16 mouse cellular contexts compared by ENCODE assay signal in genomic region chr16:31303276-31303675, GRCm38 (mm10). TPM values are rescaled to one million over a fixed set of nuclear protein-coding genes. Genes with fewer than 3 reads are reported as not detected.
DNase-seq lines count a peak whose midpoint lies in the region; ATAC-seq and TF ChIP-seq lines count a peak whose summit lies in the region.
"Had no signal": no experiment of that assay in that cellular context is flagged by ENCODE, and none has a peak within 500 bp of the region (broad histone marks: within the 10 kb centered on the region; RNA-seq: fewer than 3 reads in every experiment).

No protein-coding gene starts in this region.

- no peak for TF ChIP-seq EP300 in lung, postnatal 0 days (IDR thresholded peaks at IDR 0.05)

- intact Hi-C loops in gastrocnemius, postnatal 14 days (cut with DNase I; ENCODE audit: low total_unique reads) = no loop called here

- no peaks in the 10 kb centered on the region for H3K9me3 ChIP-seq in midbrain, postnatal 0 days (ENCODE audit: low read length)
- no peaks in the 10 kb centered on the region for H3K9me3 ChIP-seq in midbrain, embryonic 10.5 days (replicated peaks)
- H3K9me3 ChIP-seq in lung, postnatal 0 days (ENCODE audit: low read length) = no peaks in the 10 kb centered on the region
- H3K9me3 ChIP-seq: hindbrain, embryonic 12.5 days; limb, embryonic 13.5 days had no signal

- no peak overlapping the region for H3K4me2 ChIP-seq in midbrain, postnatal 0 days (ENCODE audit: low read depth, low read length, poor library complexity, severe bottlenecking)
- no peak overlapping the region for H3K4me2 ChIP-seq in lung, postnatal 0 days (replicated peaks; ENCODE audit: low read depth, low read length)
- H3K4me2 ChIP-seq: hindbrain, embryonic 12.5 days; limb, embryonic 13.5 days had no signal

- no peak overlapping the region for H3K4me3 ChIP-seq in midbrain, postnatal 0 days (ENCODE audit: low read depth, low read length)
- H3K4me3 ChIP-seq in midbrain, embryonic 10.5 days = no peak overlapping the region
- no peak overlapping the region for H3K4me3 ChIP-seq in lung, postnatal 0 days (ENCODE audit: low read depth, low read length)
- H3K4me3 ChIP-seq: hindbrain, embryonic 12.5 days; limb, embryonic 13.5 days; myocyte had no signal

- H3K27ac ChIP-seq in midbrain, postnatal 0 days (ENCODE audit: low read depth, low read length) = no peak overlapping the region
- H3K27ac ChIP-seq in midbrain, embryonic 10.5 days (replicated peaks) = no peak overlapping the region
- H3K27ac ChIP-seq in lung, postnatal 0 days (ENCODE audit: low read length) = no peak overlapping the region
- H3K27ac ChIP-seq: hindbrain, embryonic 12.5 days; limb, embryonic 13.5 days had no signal

- no peaks in the 10 kb centered on the region for H3K36me3 ChIP-seq in midbrain, postnatal 0 days (ENCODE audit: insufficient read depth, low read length)
- H3K36me3 ChIP-seq in midbrain, embryonic 10.5 days = no peaks in the 10 kb centered on the region
- H3K36me3 ChIP-seq in lung, postnatal 0 days (ENCODE audit: insufficient read depth, low read length) = no peaks in the 10 kb centered on the region
- H3K36me3 ChIP-seq: hindbrain, embryonic 12.5 days; limb, embryonic 13.5 days had no signal

- WGBS in midbrain, postnatal 0 days = 64% methylated on average over 10 of the region's 10 CpGs
- WGBS in midbrain, embryonic 10.5 days = 76% methylated on average over 10 of the region's 10 CpGs
- 64% methylated on average over 10 of the region's 10 CpGs for WGBS in lung, postnatal 0 days

- no peak overlapping the region for H3K9ac ChIP-seq in midbrain, postnatal 0 days (replicated peaks; ENCODE audit: low read length, poor library complexity, severe bottlenecking)
- no peak overlapping the region for H3K9ac ChIP-seq in lung, postnatal 0 days (replicated peaks; ENCODE audit: low read depth)
- H3K9ac ChIP-seq: hindbrain, embryonic 12.5 days; limb, embryonic 13.5 days had no signal

- no peaks in the 10 kb centered on the region for H3K27me3 ChIP-seq in midbrain, postnatal 0 days (ENCODE audit: insufficient read depth, low read length)
- H3K27me3 ChIP-seq in midbrain, embryonic 10.5 days (ENCODE audit: low read depth, poor library complexity, severe bottlenecking) = no peaks in the 10 kb centered on the region
- no peaks in the 10 kb centered on the region for H3K27me3 ChIP-seq in lung, postnatal 0 days (replicated peaks; ENCODE audit: insufficient read depth, low read length)
- H3K27me3 ChIP-seq: hindbrain, embryonic 12.5 days; limb, embryonic 13.5 days had no signal

- DNase-seq in midbrain, postnatal 0 days (ENCODE audit: low spot score) = peak; percentile 22
- DNase-seq in midbrain, embryonic 10.5 days (ENCODE audit: low spot score) = no peak
- peak; percentile 48 for DNase-seq in adipocyte (ENCODE audit: low spot score)
- peak; percentile 71 for DNase-seq in gastrocnemius, postnatal 14 days
- peak; percentile 85 for DNase-seq in skeletal muscle tissue, adult 2 months (ENCODE audit: low read depth, low spot score)
- DNase-seq in layer of hippocampus, adult 9-11 months = no peak
- DNase-seq in lung, postnatal 0 days (ENCODE audit: low spot score) = no peak
- DNase-seq: adrenal gland, postnatal 14 days; cerebellum, adult 2 months; lung, postnatal 4 days; right cerebral cortex, postnatal 14 days; thymus, adult 18-20 months had no signal

- no peak for ATAC-seq in midbrain, postnatal 0 days (ENCODE audit: low FRiP score)
- no peak for ATAC-seq in lung, postnatal 0 days

- no peaks in the 10 kb centered on the region; the same call in none of the 2 replicates for H3K4me1 ChIP-seq in midbrain, postnatal 0 days (ENCODE audit: insufficient read depth, low read length)
- H3K4me1 ChIP-seq in midbrain, embryonic 10.5 days = peaks cover 31% of the 10 kb centered on the region
- H3K4me1 ChIP-seq in lung, postnatal 0 days (ENCODE audit: insufficient read depth, low read depth, low read length) = no peaks in the 10 kb centered on the region

- TF ChIP-seq CTCF in midbrain, postnatal 0 days (IDR thresholded peaks at IDR 0.05) = no peak
- no peak for TF ChIP-seq CTCF in lung, postnatal 0 days (IDR thresholded peaks at IDR 0.05)

RNA-seq across cellular contexts. Expression of gene Apod, which starts 11.3 kb away (rescaled TPM):
- total RNA-seq in midbrain, postnatal 0 days (2014; rRNA removed) = 79.0 and 97.3 TPM in 2 replicates
- 226 and 252 TPM in 2 replicates for polyA plus RNA-seq in midbrain, postnatal 0 days (2015; fragmentation: Nextera tagmentation; extraction: Ambion mirVana)
- polyA plus RNA-seq in midbrain, embryonic 10.5 days (2016; fragmentation: Nextera tagmentation; extraction: Ambion mirVana) = 17.4 and 29.0 TPM in 2 replicates
- total RNA-seq in gastrocnemius, postnatal 14 days (2021) = 10 to 100 TPM; 11.1 to 24.4 TPM
- polyA plus RNA-seq in lung, postnatal 0 days (2015; fragmentation: Nextera tagmentation; extraction: Ambion mirVana) = 0.96 and 2.1 TPM in 2 replicates
- total RNA-seq: MEL had no signal

RNA-seq across cellular contexts. Expression of gene Ppp1r2, which starts 28.2 kb away (rescaled TPM):
- total RNA-seq in midbrain, postnatal 0 days (2014; rRNA removed) = 63.2 and 73.3 TPM in 2 replicates
- 98.8 and 101 TPM in 2 replicates for polyA plus RNA-seq in midbrain, postnatal 0 days (2015; fragmentation: Nextera tagmentation; extraction: Ambion mirVana)
- 96.7 and 101 TPM in 2 replicates for polyA plus RNA-seq in midbrain, embryonic 10.5 days (2016; fragmentation: Nextera tagmentation; extraction: Ambion mirVana)
- total RNA-seq in gastrocnemius, postnatal 14 days (2021) = 10 to 100 TPM; 71.6 to 76.0 TPM
- polyA plus RNA-seq in lung, postnatal 0 days (2015; fragmentation: Nextera tagmentation; extraction: Ambion mirVana) = 143 and 160 TPM in 2 replicates

Comparison
In these comparisons a context has a peak if more than half of its experiments do, and no peak if none do; other contexts are left out.
1. DNase-seq: peak in midbrain, postnatal 0 days (single experiment), adipocyte (single experiment), gastrocnemius, postnatal 14 days (single experiment) and skeletal muscle tissue, adult 2 months (single experiment); none in midbrain, embryonic 10.5 days (single experiment), layer of hippocampus, adult 9-11 months (single experiment) and lung, postnatal 0 days (single experiment).